Mouse (Mus musculus) olfactory bulb, adult 2 months (tissue): ENCODE data around the gene Adh6a.

ENCODE experiments used
- CTCF ChIP-seq: fragments of 200-500 bp; IDR thresholded peaks from 2 replicates; pipeline ENCODE4 v1.5.1; 2012; ENCODE audit warnings: low read depth, mild to moderate bottlenecking, low read length, moderate library complexity; ENCODE audit not compliant: insufficient read depth
- POLR2A ChIP-seq: fragments of 200-500 bp; IDR thresholded peaks from 2 replicates; pipeline ENCODE4 v1.6.1; 2012; ENCODE audit warnings: mild to moderate bottlenecking, low read depth, low read length, moderate library complexity; ENCODE audit not compliant: insufficient read depth

GRCm38 (mm10) chr3:138300130-138300529, 13.0 kb upstream of the Adh6a start:
- TF ChIP-seq CTCF (no peak), POLR2A (no peak)
